Mouse (Mus musculus) 3134 (cell line): ENCODE measurements around the gene Ankrd13b.

Experiments
- DNase-seq: peaks from one replicate; pipeline ENCODE4 v3.0.0-alpha.2; 2011; ENCODE audit warnings: low spot score; ENCODE audit not compliant: insufficient read length; ENCODE audit errors: extremely low read depth

The Ankrd13b gene

GRCm38 (mm10) chr11:77508068-77509021 is 18.9 kb upstream of the Ankrd13b start:
- DNase-seq: peak; percentile 78

DNA sequence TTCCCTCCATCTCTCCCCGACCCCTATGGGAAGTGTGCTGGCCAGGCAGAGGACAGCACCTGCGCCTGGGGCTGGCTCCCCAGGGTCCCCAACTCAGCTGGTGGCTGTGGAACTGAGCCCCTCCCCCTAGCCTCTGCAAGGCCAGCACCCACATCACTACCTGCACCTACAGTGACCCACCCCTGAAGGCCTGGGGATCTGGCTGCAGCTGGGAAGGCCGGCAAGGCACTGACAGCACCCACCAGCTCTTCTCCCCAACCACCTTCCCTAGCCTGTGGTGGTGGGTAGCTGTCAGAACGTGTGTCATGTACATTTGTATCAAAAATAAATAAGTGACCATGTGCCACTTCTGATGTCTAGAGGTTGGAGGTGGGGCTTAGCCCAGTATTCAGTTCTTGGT is 17.9 kb upstream of the Ankrd13b start:
- DNase-seq: no peak

DNA sequence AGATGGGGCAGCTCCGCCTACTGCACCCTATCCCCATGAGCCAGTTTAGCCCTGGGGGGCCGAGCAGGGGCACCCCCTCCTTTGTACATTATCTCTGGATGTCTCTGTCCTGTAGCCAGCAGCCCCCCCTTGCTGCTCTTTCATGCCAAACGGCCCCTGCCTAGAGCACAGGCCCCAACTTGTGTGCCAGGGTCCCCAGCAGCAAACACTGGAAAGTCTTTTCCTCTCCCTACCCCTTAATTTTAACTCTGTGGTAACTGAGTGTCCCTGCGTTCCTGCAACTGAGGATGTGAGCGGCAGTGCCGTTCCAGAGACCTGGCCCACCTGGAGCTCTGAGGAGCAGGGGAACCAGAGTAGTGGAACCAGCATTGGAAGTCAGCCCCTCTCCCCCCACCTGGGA is 17.5 kb upstream of the Ankrd13b start:
- DNase-seq: no peak

DNA sequence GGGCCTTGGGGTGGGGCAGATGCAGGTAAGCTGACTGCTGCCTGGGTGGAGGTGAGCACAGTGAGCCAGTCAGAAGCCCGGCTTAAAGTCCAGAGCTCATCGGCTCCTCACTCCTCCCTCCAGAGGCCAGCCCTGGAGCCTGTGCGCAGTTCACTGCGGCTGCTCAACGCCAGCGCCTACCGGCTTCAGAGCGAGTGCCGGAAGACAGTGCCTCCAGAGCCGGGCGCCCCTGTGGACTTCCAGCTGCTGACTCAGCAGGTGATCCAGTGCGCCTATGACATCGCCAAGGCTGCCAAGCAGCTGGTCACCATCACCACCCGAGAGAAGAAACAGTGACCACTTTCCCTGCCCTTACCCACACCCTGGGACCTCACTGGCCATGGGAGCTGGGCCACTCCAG is 16.8 kb upstream of the Ankrd13b start:
- DNase-seq: no peak

DNA sequence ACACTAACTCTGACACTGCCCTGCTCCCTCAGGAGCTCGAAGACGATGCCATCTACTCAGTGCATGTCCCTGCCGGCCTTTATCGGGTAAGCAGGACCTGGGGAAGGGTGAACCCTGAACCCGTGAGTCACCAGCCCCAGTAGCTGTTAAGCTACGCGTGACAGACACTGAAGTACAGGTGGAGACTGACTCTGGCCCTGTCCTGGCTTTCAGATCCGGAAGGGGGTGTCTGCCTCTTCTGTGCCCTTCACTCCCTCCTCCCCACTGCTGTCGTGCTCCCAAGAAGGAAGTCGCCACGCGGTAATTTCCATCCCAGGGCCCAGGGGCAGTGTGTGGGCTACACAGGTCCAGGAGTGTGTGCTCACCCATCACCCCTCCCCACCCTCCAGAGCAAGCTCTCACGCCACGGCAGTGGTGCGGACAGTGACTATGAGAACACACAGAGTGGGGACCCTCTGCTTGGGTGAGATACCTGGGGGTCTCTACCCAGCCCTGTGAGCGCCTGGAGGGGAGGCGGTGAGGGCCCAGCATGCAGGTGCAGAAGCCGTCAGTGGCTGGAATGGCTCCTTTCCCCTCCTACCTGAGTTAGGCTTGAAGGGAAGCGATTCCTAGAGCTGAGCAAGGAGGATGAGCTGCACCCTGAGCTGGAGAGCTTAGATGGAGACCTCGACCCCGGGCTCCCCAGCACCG is 16.0 kb upstream of the Ankrd13b start:
- no peak for DNase-seq

DNA sequence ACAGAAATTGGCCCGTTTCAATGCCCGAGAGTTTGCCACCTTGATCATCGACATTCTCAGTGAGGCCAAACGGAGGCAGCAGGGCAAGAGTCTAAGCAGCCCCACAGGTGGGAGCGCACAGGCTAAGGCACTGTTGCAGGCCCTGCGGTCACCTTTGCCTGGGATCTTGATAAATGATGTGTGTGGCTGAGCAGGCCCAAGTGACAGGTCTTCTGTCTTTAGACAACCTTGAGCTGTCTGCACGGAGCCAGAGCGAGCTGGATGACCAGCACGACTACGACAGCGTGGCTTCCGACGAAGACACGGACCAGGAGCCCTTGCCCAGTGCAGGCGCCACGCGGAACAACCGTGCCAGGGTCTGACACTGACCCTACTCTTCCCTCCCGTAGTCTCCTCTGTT is 14.9 kb upstream of the Ankrd13b start:
- DNase-seq: no peak

DNA sequence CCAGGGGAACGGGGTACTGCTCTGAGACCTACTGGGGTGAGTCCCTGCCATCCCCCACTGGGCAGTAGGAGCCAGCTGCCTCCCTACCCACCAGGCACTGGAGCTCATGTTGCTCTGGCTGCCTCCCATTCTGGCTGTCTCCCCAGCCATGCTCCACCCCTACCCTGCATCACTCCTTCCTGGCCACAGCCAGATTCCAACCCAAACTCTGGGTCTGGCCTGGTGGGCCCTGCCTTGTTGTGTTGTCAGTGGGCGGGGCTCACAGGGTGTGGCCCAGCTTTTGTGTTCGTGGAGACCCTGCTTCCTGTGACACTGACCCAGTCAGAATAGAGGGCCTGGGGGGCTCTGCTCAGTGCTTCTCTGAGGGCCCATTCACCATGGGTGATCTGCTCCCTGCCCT is 14.0 kb upstream of the Ankrd13b start:
- no peak for DNase-seq

DNA sequence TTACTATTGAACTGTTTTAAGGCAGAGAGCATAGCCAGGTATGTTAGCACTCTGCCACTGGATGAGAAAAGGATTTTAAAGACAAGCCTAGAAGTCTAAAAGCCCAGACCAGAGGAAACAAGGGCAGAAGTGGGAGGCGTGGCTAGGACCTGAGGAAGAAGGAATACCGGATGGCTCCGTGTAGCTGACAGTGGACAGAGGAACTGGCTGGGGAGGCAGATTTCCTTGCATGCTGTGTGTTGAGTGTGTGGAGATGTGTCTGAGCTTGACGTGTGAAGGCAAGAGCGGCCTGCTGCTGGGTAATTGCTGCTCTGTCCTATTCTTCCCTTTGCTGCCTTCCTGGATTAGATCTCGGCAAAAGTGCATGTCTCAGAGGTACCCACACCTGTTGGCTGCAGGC is 13.0 kb upstream of the Ankrd13b start:
- no peak for DNase-seq

- DNase-seq: no peak
Measured at GRCm38 (mm10) chr11:77501971-77502370, 12.5 kb upstream of the Ankrd13b start.

DNA sequence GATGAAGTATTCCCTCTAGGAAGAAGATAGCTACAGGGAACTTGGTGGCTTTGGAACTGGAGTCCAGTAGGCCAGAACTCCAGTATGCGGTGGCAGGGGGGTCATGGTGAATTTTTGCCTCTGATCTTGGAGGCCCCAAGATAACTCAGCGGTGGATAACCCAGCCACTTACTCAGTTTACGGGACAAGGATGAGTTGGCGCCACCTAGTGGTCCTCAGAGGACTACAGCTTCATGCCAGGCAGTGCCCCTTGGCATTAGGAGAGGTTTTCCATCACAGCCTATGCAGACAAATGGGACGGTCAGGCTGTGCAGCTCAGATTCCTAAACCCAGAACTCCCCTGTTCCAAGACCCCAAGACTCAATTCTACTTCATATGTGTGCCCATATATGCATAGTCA is 11.9 kb upstream of the Ankrd13b start:
- no peak for DNase-seq

DNA sequence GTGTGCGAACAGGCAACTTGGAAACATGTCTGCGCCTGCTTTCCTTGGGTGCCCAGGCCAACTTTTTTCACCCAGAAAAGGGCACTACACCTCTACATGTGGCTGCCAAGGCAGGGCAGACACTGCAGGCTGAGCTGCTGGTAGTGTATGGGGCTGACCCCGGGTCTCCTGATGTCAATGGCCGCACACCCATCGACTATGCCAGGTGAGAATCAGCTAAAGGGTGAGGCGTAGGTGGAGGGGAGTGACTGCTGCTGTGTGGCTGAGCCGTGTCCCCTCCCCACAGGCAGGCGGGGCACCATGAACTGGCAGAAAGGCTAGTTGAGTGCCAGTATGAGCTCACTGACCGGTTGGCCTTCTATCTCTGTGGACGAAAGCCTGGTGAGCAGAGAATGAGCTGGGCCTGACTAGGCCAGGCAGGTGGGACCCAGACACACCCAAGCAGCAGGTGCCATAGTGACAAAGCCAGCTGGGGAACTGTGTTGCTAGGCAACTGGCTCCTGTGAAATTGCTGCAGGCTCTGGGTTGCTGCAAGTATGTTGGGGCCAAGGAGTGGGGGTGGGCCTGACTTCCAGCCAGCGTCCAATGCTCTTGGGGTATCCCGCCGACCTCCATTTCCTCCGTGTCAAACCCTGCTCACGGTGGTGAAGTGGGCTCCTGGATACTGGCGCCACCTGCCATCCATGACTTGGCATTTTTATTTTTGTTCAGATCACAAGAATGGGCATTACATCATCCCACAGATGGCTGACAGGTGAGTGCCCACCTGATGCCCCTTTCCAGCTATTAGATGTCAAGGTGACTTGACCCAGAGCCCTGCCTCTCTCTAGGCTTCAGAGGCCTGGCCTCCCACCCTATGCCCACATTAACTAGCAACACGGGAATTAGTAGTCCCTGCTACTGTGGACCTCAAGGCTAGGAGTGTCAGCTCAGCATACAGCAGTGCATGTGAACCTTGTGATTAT is 11.2 kb upstream of the Ankrd13b start:
- no peak for DNase-seq

- DNase-seq: no peak
Measured at GRCm38 (mm10) chr11:77499354-77499753, 9.9 kb upstream of the Ankrd13b start.

DNA sequence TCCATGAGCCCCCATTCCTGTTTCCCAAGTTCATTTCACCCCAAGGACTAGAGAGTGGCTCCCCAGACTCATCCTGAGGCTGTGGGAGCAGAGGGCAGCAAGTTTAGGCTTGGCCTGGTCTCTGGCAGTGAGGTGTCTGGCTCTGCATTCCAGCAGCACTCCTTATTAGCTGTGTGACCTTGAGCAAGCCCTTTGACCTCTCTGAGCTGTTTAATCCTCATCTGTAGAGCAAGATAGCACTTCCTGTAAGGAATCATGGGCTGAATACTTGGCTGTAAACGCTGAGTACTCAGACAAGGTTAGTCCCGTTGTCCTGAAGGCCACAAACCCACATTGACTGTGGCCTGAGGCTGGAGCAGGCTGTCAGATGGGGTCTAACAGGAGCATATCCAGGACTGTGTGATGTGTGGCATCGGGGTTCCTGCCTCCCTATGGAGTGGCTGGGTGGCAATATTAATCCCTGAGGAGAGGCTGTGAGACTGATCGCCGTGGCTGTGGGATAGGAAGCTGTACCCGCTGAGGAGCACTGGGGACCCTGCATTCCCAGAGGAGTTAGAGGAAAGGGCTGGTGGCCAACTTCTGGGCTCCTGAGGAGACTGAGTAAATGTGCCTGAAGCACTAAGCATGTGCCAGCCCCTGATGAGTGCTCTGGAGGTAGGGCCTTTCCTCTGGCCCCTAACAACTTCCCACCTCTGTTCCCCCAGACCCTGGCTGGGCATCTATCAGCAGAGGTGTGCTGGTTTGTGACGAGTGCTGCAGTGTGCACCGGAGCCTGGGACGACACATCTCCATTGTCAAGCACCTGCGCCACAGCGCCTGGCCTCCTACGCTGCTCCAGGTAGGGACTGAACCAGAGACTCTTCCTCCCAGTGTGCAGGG is 9.0 kb upstream of the Ankrd13b start:
- DNase-seq: no peak

GRCm38 (mm10) chr11:77497851-77498250 is 8.4 kb upstream of the Ankrd13b start:
- no peak for DNase-seq

DNA sequence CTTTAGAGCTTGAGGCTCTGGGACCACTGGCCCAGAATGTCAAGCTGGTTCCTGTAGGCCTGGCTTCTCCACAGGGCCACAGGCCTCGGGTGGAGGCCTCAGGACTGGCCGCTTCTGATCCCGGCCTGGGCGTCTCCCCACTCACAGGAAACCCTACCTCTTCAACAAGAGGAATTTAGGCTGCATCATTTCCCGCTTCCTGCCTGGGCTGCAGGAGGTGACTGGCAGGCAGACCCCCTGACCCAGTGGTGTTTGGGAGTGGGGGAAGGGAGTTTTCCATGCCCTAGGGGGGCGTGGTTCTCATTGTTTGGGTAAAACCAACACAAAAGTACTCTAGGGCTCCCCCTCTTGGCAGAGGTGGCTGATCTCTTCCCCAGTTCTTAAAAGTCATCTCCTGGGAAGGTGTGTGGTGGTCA is 7.9 kb upstream of the Ankrd13b start:
- no peak for DNase-seq

DNA sequence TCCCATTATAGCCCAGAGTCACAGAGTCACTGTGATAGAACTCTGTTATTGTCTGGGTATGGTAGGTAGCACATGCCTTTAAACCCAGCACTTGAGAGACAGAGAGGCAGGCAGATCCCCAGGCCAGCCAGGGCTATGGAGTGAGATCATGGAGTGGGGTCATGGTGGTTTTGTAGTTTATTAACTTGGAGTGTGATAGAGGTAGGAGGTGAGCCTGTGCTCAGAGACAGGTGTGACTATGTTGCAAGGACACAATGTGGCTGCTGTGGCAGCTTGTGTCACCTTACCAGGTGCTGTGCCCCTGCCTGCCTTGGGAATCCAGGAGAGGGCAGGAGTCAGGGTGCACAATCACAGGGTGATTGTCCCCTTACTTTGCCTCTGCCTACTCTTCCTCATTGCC is 6.0 kb upstream of the Ankrd13b start:
- DNase-seq: no peak

DNA sequence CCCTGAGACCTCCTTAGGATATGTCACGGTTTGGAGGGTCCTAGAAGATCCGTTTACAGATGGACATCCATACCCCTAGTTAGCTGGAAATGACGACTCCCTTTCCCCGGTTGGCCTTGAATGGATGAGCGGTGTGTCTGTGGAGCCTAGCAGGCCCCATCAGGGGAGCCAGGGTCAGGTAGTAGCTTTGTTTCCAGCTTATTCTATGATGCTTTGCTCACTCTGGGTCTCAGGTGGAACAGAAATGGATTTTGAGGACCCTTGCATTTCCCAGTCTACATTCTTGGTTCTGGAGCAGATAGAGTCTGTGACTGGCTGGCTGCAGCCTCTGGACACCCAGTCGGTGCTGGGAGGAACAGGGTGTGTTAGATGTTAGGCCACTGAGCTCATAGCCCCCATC is 5.3 kb upstream of the Ankrd13b start:
- DNase-seq: no peak

DNA sequence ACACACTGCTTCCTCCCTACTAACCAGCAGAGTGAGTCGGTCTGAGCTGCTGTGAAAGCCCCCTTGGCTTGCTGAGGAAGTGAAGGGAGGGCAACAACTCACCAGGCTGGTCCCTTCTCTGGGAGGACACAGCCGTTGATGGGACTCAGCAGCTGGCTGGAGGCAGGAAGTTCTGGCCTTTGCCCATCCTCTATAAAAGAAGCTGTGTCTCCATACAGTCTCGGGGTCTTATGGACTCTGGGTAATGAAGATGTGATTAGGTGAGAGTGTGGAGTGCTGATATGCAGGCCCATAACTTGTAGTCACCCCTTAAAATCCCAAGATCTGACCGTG is 4.8 kb upstream of the Ankrd13b start:
- no peak for DNase-seq

GRCm38 (mm10) chr11:77493512-77494343 is 4.2 kb upstream of the Ankrd13b start, which contains the start of gene Git1:
Gene Git1, plus strand, starts transcription at chr11:77493562.
- DNase-seq: peak; percentile 65
